Mouse (Mus musculus): Measurements from ENCODE around the gene Samd14.

Gene Samd14

GRCm38 (mm10) chr11:95056768-95057501 is 47.3 kb downstream of the Samd14 start:
- in situ Hi-C loops (cut with MboI; ENCODE audit: unreplicated experiment in 2 of 2), result no loop called here

GRCm38 (mm10) chr11:95069226-95069957 is 59.7 kb downstream of the Samd14 start:
- in situ Hi-C loops (cut with MboI; ENCODE audit: unreplicated experiment in 2 of 2), result no loop called here

- in situ Hi-C loops (cut with MboI; ENCODE audit: unreplicated experiment in 2 of 2), result no loop called here
Observed at GRCm38 (mm10) chr11:95070140-95071107, 60.7 kb downstream of the Samd14 start.

- in situ Hi-C loops (cut with MboI; ENCODE audit: unreplicated experiment in 2 of 2), result no loop called here
Observed at GRCm38 (mm10) chr11:95071266-95071665, 61.6 kb downstream of the Samd14 start.

- in situ Hi-C loops (cut with MboI; ENCODE audit: unreplicated experiment in 2 of 2), result no loop called here
Observed at GRCm38 (mm10) chr11:95072136-95072535, 62.5 kb downstream of the Samd14 start.

GRCm38 (mm10) chr11:95072804-95073203 is 63.1 kb downstream of the Samd14 start:
- in situ Hi-C loops (cut with MboI; ENCODE audit: unreplicated experiment in 2 of 2), result no loop called here

- in situ Hi-C loops (cut with MboI; ENCODE audit: unreplicated experiment in 2 of 2), result no loop called here
Observed at GRCm38 (mm10) chr11:95073835-95074234, 64.2 kb downstream of the Samd14 start.

- in situ Hi-C loops (cut with MboI; ENCODE audit: unreplicated experiment in 2 of 2), result no loop called here
Observed at GRCm38 (mm10) chr11:95074694-95075093, 65.0 kb downstream of the Samd14 start.

- in situ Hi-C loops (cut with MboI; ENCODE audit: unreplicated experiment in 2 of 2), result no loop called here
Observed at GRCm38 (mm10) chr11:95075197-95076040, 65.7 kb downstream of the Samd14 start.
